Mouse (Mus musculus) hindbrain, embryonic 11.5 days (tissue): ENCODE data around the gene Ip6k1. TPM values are rescaled to one million over a fixed set of nuclear protein-coding genes. Genes with fewer than 3 reads are reported as not detected.
A peak's percentile ranks its signal among the peaks of the same experiment; 100 is the strongest.

Experiments used
- ATAC-seq: fragments of 200-750 bp; cut with Nextera tagmentation; 2 replicates; pipeline ENCODE4 v1.8.0; 2017; ENCODE audit warnings: mild to moderate bottlenecking, moderate TSS enrichment, moderate library complexity; ENCODE audit not compliant: low FRiP score
- DNase-seq: peaks from one replicate; pipeline ENCODE4 v3.0.0-alpha.2; 2015; ENCODE audit warnings: low spot score
- H3K27ac ChIP-seq: fragments of 300-500 bp; sonication (generic); 2 replicates; pipeline ENCODE4 v1.5.1; 2014; ENCODE audit warnings: mild to moderate bottlenecking, low read depth, low read length
- H3K27me3 ChIP-seq: fragments of 300-500 bp; sonication (generic); 2 replicates; pipeline ENCODE4 v1.6.1; 2014; ENCODE audit warnings: mild to moderate bottlenecking, low read length, moderate library complexity, mixed read lengths; ENCODE audit not compliant: control insufficient read depth, insufficient read depth
- H3K36me3 ChIP-seq: fragments of 300-500 bp; sonication (generic); 2 replicates; pipeline ENCODE4 v1.6.1; 2014; ENCODE audit warnings: mild to moderate bottlenecking, low read length, moderate library complexity, mixed read lengths; ENCODE audit not compliant: control insufficient read depth, insufficient read depth
- H3K4me1 ChIP-seq: fragments of 300-500 bp; sonication (generic); replicated peaks from 2 replicates; pipeline ENCODE4 v1.6.1; 2014; ENCODE audit warnings: low read length, mixed read lengths; ENCODE audit not compliant: control insufficient read depth, insufficient read depth
- H3K4me2 ChIP-seq: fragments of 300-500 bp; sonication (generic); replicated peaks from 2 replicates; pipeline ENCODE4 v1.6.1; 2014; ENCODE audit warnings: mild to moderate bottlenecking, low read depth, low read length
- H3K4me3 ChIP-seq: fragments of 300-500 bp; sonication (generic); 2 replicates; pipeline ENCODE4 v1.5.1; 2014; ENCODE audit warnings: low read depth, low read length
- H3K9ac ChIP-seq: fragments of 300-500 bp; sonication (generic); 2 replicates; pipeline ENCODE4 v1.6.1; 2014; ENCODE audit warnings: low read depth, low read length
- H3K9me3 ChIP-seq: fragments of 300-500 bp; sonication (generic); 2 replicates; pipeline ENCODE4 v1.6.1; 2016; ENCODE audit warnings: low read length; ENCODE audit not compliant: control insufficient read depth
- WGBS: fragments of 180-500 bp; shearing (Covaris S2); extraction: QIAGEN DNeasy Blood & Tissue Kit; methylation state at CpG from one replicate; pipeline ENCODE4 v1.1.7; 2014; 5-methylcytosine and 5-hydroxymethylcytosine counted together
- polyA plus RNA-seq: library from polyadenylated mRNA; unstranded; fragments of >200 nt; fragmentation: Nextera tagmentation; extraction: Ambion mirVana; gene quantifications from 2 replicates; pipeline ENCODE4 v1.2.1, GENCODE M21; 2014

Ip6k1 gene
- polyA plus RNA-seq, 1 experiment from 2014 or later = 27.4 TPM

DNA sequence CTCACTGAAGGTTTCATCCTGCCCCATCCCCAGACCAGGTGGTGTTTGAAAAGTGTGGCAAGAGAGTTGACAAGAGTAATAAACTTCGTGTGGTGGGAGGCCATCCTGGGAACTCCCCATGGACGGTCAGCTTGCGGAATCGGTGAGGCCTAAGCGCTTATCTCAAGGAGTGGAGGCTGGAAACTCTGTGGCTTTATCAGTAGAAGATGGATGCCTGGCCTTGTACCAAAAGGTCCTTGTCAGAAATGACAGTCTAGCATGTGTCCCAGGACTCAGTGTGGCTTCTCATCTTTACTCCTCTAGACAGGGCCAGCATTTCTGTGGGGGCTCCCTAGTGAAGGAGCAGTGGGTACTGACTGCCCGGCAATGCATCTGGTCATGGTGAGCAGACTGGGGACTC, 81.3 kb downstream of the Ip6k1 start:
- DNase-seq = no peak
- 77% methylated on average over 6 of the region's 6 CpGs for WGBS

DNA sequence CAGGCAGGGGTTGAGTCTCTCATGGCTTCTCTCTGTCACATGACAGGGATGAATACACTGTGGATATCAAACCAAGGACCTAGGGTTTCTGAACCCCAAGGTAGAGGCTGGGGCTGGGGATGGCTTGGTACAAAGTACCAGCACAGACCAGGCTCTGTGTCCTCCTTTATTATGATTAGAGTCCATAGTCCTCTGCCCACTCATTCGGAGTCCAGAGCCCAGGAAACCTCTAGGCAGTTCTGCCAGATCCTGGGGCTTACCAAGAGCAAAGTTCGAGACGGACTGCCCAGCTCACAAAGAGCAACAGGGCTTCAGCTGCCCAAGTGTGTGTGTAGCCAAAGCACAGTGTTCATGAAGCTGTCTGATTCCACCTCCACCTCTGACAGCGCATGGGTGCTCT, 83.0 kb downstream of the Ip6k1 start:
- H3K4me2 ChIP-seq = no peak overlapping the region
- H3K4me3 ChIP-seq = no peak overlapping the region
- H3K27me3 ChIP-seq = peaks cover 22% of the 10 kb centered on the region
- no peak overlapping the region for H3K27ac ChIP-seq
- no peak for DNase-seq
- H3K36me3 ChIP-seq = peaks cover 11% of the 10 kb centered on the region
- no peaks in the 10 kb centered on the region for H3K4me1 ChIP-seq
- H3K9me3 ChIP-seq = no peaks in the 10 kb centered on the region
- ATAC-seq = no peak
- WGBS = 93% methylated on average over 4 of the region's 4 CpGs
- H3K9ac ChIP-seq = no peak overlapping the region

More for the DNA sequence above, 81.3 kb downstream of the Ip6k1 start:
- H3K36me3 ChIP-seq = peaks cover 11% of the 10 kb centered on the region
- H3K4me2 ChIP-seq = no peak overlapping the region
- no peaks in the 10 kb centered on the region for H3K4me1 ChIP-seq
- no peak overlapping the region for H3K27ac ChIP-seq
- no peak overlapping the region for H3K9ac ChIP-seq
- peaks cover 22% of the 10 kb centered on the region for H3K27me3 ChIP-seq
- H3K4me3 ChIP-seq = no peak overlapping the region
- ATAC-seq = no peak
- H3K9me3 ChIP-seq = no peaks in the 10 kb centered on the region

DNA sequence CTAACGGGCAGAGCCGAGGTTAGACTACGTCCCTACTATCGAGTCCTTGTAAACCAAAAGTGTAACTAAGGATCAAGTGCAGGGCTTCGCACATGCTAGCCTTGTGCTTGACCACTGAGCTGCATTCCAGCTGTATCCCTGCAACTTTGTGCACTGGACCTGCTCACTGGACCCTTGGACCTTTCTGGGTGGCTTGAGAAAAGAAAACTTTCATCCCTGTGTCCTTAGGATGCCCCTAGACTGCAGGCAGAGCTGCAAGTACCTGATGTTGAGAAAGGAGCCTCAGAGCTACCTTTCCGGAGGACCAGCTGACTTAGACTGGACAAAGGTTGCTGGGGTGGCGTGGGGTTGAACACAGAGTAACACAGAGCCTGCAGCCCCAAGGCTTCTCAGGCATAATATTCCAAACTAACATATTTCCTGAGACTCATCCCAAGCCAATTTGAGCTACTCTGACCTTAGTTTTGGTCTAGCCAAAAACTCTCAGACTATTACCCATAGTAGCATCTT, 88.4 kb downstream of the Ip6k1 start:
- H3K9me3 ChIP-seq = no peaks in the 10 kb centered on the region
- no peaks in the 10 kb centered on the region for H3K27me3 ChIP-seq
- peaks cover 10% of the 10 kb centered on the region; the same call in 1 of the 2 replicates for H3K36me3 ChIP-seq
- ATAC-seq (no peak), DNase-seq (no peak)
- no peak overlapping the region for H3K4me2 ChIP-seq
- H3K27ac ChIP-seq = no peak overlapping the region
- WGBS = 98% methylated on average over 7 of the region's 7 CpGs
- H3K4me3 ChIP-seq = no peak overlapping the region
- H3K4me1 ChIP-seq = peaks cover 2% of the 10 kb centered on the region; the same call in 1 of the 2 replicates
- H3K9ac ChIP-seq = no peak overlapping the region

DNA sequence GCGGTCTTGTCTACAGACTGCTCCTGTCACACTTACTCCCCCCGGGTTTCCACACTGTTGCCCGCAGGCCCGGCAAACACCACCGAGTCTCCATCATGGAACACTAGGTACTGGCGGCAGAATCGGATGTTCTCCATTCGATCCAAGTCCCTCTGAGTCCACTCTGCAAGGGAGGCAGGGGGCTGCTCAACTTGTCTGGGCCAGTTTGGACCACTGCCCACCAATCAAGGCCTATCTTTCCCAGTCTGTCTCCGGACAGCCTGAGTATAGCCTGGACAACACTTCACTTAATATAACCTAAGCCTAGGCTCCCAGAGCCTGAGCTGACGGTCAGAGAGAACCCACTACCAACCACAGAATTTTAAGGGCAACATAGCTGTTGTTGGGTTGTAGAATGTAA, 91.3 kb downstream of the Ip6k1 start:
- Histone ChIP-seq H3K4me2 (peak overlapping the region; percentile 90), H3K36me3 (peaks cover 5% of the 10 kb centered on the region; the same call in 1 of the 2 replicates), H3K27me3 (no peaks in the 10 kb centered on the region), H3K4me3 (peak overlapping the region; percentile 77), H3K4me1 (peaks cover 2% of the 10 kb centered on the region; the same call in 1 of the 2 replicates), H3K9ac (peak overlapping the region; percentile 80), H3K27ac (no peak overlapping the region), H3K9me3 (no peaks in the 10 kb centered on the region)
- DNase-seq = no peak
- WGBS = 74% methylated on average over 10 of the region's 10 CpGs
- ATAC-seq = no peak

DNA sequence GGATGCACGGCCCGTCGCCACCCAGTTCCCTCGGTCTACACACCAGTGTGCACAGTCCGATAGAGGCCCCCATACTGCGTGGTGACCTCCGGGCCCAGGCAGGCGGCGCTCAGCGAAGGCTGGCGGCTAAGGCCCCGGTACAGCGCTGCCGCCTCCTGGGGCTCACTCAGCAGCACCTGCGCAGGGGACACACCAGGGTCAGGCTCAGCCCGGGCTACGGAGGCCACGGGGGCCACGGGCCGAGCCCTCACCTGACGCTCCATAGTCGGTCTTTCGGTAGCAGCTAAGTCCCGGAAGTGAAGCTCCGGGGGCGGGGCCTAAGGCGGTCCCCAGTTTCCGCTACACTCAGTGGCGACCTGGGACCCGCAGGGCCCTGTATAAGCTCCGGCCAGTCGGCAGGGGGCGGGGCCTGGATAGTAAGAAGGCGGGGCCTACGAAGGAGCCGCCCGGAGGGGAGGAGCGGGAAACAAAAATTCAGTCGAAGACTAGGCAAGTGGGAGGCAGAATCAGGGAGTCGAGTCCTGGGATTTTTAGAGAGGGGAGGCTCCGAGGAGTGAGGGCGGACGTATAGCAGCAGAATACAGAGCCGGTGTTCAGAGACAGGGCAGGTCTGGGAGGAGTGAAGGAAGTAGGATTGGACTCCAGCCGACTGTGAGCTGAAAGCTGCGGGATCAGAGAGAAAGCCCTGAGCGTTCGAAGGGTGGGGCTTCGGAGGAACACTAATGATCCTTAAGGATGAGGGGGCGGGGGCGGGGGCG, 92.1 kb downstream of the Ip6k1 start, which contains the start of gene Apeh:
Gene Apeh (minus strand): TSS at position 423 of the 758 bp plus-strand sequence.
- under 1% methylated on average over 45 of the region's 52 CpGs for WGBS
- no peaks in the 10 kb centered on the region for H3K9me3 ChIP-seq
- peak; percentile 95 for ATAC-seq
- H3K27me3 ChIP-seq = no peaks in the 10 kb centered on the region
- peak within 1 kb of the TSS; percentile 90 for H3K4me2 ChIP-seq
- H3K36me3 ChIP-seq = 0 out of 2 replicates have a peak, but pooled peaks cover 5% of the 10 kb centered on the region
- peak within 1 kb of the TSS; percentile 80 for H3K9ac ChIP-seq
- peaks cover 2% of the 10 kb centered on the region; the same call in 1 of the 2 replicates for H3K4me1 ChIP-seq
- peak; percentile 97 for DNase-seq
- peak within 1 kb of the TSS; percentile 77 for H3K4me3 ChIP-seq
- peak within 1 kb of the TSS; percentile 47 for H3K27ac ChIP-seq

DNA sequence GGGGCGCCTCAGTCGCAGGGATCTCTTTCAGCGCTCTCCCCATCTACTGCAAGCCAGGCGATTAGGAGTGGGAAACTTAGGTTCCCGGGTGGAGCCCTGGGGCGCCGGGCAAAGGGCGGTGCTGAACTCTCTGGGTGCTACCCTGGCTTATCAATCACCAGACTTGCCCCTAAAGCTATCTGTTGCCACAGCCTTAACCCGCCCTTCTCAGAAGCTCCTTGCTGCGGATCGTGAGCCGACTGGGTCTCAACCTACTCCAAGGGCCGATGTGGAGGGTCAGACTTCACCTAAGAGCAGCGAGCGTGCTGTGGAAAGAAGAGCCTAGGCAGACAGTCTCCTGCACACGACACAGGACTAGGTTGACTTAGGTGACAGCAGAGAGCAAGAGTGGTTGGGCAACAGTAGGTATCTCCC, 92.7 kb downstream of the Ip6k1 start:
- Histone ChIP-seq H3K27ac (peak overlapping the region; percentile 47; the same call in 1 of the 2 replicates), H3K4me3 (peak overlapping the region; percentile 77), H3K27me3 (no peaks in the 10 kb centered on the region), H3K4me1 (peaks cover 2% of the 10 kb centered on the region; the same call in 1 of the 2 replicates), H3K9ac (peak overlapping the region; percentile 80; the same call in 1 of the 2 replicates), H3K36me3 (0 out of 2 replicates have a peak, but pooled peaks cover 5% of the 10 kb centered on the region), H3K4me2 (peak overlapping the region; percentile 90), H3K9me3 (no peaks in the 10 kb centered on the region)
- peak; percentile 46 for DNase-seq
- ATAC-seq = no peak; the same call in none of the 2 replicates
- 0% methylated on average over 16 of the region's 16 CpGs for WGBS

DNA sequence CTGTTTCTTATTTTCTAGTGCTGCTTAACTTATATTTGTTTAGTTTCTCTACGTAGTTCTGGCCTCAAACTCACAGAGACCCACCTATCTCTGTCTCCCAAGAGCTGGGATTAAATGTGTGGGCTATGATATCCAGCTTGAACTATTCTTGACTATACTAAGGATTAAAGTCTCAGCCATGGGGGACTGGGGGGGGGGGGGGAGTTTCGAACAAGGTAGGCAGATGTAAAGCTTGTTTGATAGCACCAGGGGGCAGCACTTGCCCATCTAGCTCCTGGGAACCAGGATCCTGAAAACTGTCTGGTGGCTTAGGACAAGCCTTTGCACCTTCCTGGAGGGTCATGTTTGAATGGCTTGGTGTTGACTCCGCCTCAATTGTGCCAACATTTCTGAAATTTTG, 93.2 kb downstream of the Ip6k1 start:
- Histone ChIP-seq H3K9me3 (no peaks in the 10 kb centered on the region), H3K27me3 (no peaks in the 10 kb centered on the region), H3K27ac (no peak overlapping the region), H3K4me3 (peak overlapping the region; percentile 77), H3K9ac (peak overlapping the region; percentile 32; the same call in 1 of the 2 replicates), H3K4me2 (peak overlapping the region; percentile 90), H3K36me3 (0 out of 2 replicates have a peak, but pooled peaks cover 2% of the 10 kb centered on the region), H3K4me1 (peaks cover 2% of the 10 kb centered on the region; the same call in 1 of the 2 replicates)
- WGBS = 14% methylated on average over 3 of the region's 3 CpGs
- no peak for ATAC-seq
- DNase-seq = peak; percentile 81

DNA sequence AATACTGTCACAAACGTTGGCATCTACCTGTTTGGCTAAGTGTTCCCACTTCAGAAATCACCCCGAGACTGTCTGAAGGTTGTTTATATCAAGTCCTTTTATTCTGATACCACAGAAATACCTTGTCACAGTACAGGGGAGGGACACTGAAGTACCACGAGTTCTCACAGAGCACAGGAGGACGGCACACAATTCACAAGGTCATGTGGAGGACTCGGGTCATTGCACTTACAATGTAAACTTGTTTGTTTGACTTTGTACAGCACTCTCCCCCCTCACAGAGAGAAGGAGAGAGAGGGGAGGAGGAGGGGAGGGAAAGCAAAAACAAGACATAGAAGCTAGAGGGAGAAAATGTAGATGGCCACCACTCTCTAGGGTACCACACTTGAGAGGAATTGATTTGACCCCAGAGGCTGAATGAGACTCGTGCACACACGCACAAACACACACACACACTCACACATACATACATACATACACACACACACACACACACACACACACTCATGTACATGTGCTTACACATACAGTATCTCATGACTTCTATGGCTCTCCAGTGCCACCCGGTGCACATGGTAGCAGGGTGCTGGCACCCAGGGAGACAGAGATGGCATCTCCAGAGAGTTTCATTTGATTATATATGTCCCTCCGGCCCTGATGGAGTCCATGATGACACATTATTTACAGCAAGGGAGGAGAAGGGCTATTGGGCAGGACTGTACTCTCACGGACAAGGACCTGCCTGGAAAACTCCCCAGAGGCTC, 93.8 kb downstream of the Ip6k1 start:
- Histone ChIP-seq H3K4me3 (no peak overlapping the region), H3K27ac (no peak overlapping the region)
- no peak for ATAC-seq

More for the DNA sequence above, 93.8 kb downstream of the Ip6k1 start:
- no peaks in the 10 kb centered on the region for H3K27me3 ChIP-seq
- WGBS = 65% methylated on average over 10 of the region's 10 CpGs
- no peaks in the 10 kb centered on the region for H3K36me3 ChIP-seq
- 0 out of 2 replicates have a peak overlapping the region, but pooled peaks have one; percentile 11 for H3K4me2 ChIP-seq
- H3K4me1 ChIP-seq = peaks cover 2% of the 10 kb centered on the region; the same call in 1 of the 2 replicates
- no peaks in the 10 kb centered on the region for H3K9me3 ChIP-seq
- DNase-seq = no peak
- H3K9ac ChIP-seq = no peak overlapping the region
